Mouse (Mus musculus) layer of hippocampus, adult 18-20 months (tissue): ENCODE data around the gene Hist1h2bn. TPM values are rescaled to one million over a fixed set of nuclear protein-coding genes. Genes with fewer than 3 reads are reported as not detected.
A peak's percentile ranks its signal among the peaks of the same experiment; 100 is the strongest.
"Not testable (repeated sequence)": the region's sequence is repeated elsewhere in the genome, so short reads cannot be mapped to it uniquely, and the experiment has no call there.

Experiments
- DNase-seq, 2 experiments: peaks; one replicate each; pipeline ENCODE4 v3.0.0; 2022; ENCODE audit warnings: low spot score in 2 of 2
- long read RNA-seq: library from polyadenylated mRNA; stranded (forward); transcript quantifications from one replicate; pipeline ENCODE4 v2.0.0, GENCODE M21; 2021
- total RNA-seq, 2 experiments: library from RNA; stranded (reverse); gene quantifications; 2 replicates each; pipeline ENCODE4 v1.2.3; 2021

Hist1h2bn gene
- 1 to 10 TPM; 2.7 to 6.6 TPM for total RNA-seq
- long read RNA-seq, result 0 reads

DNA sequence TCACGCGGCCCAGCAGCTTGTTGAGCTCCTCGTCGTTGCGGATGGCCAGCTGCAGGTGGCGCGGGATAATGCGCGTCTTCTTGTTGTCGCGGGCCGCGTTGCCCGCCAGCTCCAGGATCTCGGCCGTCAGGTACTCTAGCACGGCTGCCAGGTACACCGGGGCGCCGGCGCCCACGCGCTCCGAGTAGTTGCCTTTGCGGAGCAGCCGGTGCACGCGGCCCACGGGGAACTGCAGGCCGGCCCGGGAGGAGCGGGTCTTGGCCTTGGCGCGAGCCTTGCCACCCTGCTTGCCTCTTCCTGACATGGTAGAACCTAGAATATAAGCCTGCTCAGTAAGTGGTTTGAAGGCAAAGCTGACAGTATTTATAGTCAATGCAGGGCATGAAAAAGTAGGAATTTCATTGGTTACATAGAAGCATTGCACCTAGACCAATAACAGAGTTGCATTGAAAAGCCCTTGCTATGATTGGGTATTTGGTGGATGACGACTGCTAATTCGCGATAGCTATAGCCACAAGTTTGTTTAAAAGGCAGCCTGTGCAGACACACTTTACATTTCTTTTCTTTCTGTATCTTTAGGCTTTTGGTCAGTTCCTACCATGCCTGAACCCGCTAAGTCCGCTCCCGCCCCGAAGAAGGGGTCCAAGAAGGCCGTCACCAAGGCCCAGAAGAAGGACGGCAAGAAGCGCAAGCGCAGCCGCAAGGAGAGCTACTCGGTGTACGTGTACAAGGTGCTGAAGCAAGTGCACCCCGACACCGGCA lies at the start of gene Hist1h2bn, which contains the start of gene Hist1h2ak:
Gene Hist1h2bn (plus strand): TSS at position 600 of the 762 bp plus-strand sequence.
Gene Hist1h2ak (minus strand): TSS at position 304 of the 762 bp plus-strand sequence.
- peak; percentile 74 to 91 for DNase-seq

DNA sequence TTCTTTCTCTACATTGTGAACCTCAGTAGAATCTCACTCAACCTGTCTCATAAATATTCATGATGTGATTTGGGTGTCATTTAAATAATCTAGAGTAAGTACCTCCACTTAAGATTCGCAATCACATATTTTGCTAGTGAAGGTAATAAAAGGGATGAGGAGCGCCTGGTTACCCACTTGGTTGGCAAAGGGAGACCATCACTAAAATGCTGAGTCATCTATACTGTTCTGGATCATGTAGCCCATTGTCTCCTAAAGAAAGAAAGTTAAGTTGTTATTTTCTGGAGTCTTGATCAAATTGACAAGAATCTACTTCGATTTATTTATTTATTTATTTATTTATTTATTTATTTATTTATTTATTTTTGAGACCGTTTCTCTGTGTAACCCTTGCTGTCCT lies 47.3 kb upstream of the Hist1h2bn start:
- no peak for DNase-seq

DNA sequence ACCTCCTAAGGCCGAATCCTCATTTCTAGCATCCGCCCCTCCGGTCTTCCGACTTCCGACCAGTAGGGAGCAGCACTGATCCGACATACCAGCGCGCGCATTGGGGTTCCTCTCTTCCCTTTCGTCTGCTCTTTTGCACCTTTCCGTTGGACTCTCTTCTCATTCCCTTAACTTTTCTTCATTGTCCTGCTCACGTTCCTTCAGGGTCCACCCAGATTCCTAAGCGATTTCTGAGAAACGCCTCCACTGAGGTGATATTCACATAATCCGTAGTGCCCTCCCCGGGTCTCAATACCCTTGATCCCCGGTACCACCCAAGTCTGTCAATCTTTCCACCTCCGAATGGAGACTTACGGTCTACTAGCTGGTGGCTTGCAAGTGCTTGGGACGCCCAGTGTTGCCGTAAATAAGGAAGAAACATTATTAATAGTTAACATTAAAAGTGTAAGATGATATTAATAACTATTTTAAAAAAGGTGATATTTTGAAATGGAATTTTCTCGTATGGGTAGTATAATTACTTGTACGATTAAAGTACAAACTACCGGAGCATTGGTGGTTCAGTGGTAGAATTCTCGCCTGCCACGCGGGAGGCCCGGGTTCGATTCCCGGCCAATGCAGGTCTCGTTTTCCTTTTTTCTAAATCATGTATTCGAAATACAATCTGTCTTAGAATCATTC lies 43.8 kb upstream of the Hist1h2bn start:
- DNase-seq, result peak; percentile 84 to 94

DNA sequence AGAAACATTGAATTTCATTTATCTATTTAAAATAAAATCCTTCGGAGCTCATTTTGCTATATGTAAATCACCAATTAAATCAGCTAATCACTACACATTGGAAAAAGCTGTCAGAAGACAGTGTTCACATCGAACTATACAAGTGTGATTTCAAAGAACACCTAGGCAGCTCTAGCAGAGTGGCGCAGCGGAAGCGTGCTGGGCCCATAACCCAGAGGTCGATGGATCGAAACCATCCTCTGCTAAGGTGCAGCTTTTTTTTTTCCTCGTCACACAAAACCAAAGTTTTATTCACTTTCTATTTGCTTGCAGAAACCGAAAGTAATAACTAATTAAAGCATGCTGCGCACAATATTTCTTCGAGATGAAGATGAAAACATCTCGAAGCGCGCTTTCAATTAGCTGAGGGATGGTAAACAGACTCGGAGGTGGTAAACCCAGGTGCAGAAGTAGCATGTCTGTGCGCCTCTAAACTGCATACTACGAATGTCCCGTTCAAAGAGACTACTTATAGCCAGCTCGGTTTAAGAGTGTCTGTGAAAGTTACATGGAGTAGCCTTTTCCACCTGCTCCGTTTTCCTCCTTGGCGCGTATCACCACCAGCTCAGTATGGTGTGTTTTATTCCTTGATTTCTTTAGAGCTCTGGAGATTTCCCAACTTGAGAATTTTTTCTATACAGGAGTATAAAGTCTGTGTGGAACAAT lies 43.0 kb upstream of the Hist1h2bn start:
- DNase-seq, result peak; percentile 67 to 90

DNA sequence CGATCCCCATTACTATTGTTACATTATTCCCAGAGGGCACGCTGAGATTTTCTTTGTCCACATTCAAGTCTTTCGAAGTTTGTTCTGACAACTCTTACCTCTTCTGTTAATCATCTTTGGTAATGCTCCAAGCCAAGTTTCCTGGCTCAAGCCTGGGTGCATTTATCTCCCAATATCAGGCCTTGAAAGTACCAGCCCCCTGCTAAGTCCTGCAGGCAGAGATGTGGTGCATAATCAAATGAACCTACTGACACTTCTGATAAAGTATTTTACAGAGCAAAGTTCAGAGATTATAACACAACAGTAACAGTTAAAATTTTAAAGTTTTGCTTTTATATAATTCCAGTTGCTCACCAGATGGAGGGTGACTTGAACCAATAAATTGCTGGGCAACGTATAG lies 42.2 kb upstream of the Hist1h2bn start:
- DNase-seq, result no peak

DNA sequence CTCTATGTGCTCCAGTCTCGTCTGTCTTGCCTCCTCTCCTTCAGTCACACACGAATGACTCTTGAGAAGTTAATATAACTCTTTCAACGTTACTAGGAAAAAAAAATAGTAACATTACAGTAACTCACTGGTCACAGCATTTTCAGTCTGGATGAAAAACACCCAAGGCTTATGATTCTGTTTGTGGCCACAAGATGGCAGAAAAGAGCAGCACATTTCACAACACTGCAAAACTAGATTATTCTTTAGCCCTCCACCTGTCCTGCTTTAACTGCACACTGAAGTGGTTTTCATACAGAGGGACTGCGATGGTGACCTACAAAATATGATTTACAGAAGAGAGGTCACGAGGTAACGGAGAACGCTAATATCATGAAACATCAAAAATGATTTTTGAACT lies 39.2 kb upstream of the Hist1h2bn start:
- DNase-seq, result peak; percentile 34 to 86

DNA sequence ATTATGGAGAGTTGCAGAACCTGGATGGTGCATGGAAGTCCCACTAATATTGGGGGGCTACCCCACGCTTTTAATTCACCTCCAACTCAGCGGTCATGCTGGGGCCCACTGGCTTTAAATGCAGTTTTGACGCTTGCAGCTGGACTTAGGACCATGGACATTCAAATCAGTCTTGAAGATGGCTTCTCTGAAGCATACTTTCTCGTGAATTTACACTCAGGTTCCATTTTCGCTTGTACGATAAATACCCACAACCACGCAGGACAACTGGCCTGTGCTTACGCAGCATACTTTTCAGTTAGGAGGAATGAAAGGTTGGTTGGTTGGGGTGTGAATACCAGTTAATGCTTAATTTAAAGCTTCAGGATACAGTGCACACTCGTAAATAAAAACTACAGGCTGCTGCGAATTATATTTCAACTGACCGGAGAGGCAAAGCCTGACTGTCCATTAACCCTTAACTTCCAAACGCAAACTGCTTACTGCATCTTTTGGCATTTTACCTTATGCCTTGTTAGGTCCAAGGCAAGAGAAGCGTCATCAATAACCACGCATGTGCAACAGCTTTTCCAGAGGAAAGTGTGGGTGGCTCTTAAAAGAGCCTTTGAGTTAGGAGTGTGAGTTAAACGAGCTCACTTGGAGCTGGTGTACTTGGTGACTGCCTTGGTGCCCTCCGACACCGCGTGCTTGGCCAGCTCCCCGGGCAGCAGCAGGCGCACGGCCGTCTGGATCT lies 38.6 kb upstream of the Hist1h2bn start:
- peak; percentile 6 to 39 for DNase-seq

DNA sequence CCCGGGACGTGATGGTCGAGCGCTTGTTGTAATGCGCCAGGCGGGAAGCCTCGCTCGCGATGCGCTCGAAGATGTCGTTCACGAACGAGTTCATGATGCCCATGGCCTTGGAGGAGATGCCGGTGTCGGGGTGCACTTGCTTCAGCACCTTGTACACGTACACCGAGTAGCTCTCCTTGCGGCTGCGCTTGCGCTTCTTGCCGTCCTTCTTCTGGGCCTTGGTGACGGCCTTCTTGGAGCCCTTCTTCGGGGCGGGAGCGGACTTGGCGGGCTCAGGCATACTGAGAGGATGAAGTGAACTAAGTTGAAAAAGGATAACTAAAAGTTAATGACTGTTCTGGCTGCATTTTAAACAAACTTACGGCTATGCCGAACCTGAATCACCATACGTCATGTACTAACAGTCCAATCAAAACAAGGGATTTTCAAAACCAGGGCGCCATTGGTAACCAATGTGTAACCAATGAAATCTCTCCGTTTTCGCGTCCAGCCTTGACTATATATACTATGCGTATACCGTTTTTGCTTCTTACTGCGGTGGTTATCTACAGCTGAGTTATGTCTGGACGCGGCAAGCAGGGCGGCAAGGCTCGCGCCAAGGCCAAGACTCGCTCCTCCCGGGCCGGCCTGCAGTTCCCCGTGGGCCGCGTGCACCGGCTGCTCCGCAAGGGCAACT lies 37.9 kb upstream of the Hist1h2bn start, which contains the start of the genes Hist1h2bl and Hist1h2ai:
Gene Hist1h2bl (minus strand): TSS at position 280 of the 676 bp plus-strand sequence.
Gene Hist1h2ai (plus strand): TSS at position 559 of the 676 bp plus-strand sequence.
- peak; percentile 84 to 96 for DNase-seq

DNA sequence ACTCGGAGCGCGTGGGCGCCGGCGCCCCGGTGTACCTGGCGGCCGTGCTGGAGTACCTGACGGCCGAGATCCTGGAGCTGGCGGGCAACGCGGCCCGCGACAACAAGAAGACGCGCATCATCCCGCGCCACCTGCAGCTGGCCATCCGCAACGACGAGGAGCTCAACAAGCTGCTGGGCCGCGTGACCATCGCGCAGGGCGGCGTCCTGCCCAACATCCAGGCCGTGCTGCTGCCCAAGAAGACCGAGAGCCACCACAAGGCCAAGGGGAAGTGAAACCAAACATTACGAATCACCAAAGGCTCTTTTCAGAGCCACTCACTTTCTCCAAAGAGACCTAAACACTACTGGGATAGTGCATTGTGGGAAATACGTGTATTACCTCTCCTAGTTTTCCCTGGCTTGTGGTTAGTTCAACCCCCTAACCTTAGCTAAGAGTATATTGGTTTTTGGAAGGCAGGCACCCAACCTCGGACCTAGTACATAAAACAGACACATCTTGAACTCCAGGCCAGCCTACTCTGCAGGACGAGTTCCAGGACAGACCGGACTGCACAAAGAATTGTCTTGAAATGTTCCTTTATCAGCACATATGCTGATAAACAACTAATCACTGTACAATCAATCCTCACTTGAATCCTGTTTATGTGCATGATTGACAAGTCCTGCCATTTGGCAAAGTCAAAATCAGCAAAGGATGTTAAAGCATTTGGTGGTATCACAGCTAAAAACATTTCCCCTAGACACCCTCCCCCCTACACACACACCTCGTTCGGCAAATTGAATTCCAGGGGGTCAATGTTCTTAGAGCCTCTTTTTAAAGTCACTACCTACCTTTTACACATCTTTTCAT lies 37.2 kb upstream of the Hist1h2bn start:
- peak in 1 of 2 experiments; percentile 22 for DNase-seq

DNA sequence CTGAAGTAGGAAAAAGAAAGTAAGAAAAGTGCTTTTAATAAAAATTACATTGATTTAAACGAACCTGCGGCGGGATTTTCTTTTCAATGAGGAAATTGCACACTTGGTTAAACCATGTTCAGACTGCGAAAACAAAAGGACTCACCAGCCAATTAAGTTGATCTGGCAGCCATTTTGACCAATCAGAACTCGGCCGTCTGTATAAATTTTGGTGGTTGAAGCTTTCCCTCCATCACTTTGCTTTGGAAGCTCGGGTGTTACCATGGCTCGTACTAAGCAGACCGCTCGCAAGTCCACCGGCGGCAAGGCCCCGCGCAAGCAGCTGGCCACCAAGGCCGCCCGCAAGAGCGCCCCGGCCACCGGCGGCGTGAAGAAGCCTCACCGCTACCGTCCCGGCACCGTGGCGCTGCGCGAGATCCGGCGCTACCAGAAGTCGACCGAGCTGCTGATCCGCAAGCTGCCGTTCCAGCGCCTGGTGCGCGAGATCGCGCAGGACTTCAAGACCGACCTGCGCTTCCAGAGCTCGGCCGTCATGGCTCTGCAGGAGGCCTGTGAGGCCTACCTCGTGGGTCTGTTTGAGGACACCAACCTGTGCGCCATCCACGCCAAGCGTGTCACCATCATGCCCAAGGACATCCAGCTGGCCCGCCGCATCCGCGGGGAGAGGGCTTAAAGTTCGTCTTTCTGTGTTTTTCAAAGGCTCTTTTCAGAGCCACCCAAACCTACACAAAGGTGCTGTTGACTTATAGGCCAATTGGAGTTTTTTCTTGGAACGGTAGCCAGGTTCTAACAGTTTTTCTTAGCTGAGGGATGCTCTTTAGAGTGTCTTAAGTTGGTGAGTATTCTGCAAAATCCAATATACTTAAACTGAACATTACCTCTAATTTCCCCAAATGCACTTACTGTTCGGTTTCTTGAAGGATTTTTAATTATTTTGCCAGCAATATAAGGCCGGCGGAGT lies 36.2 kb upstream of the Hist1h2bn start, which contains the start of gene Hist1h3h:
Gene Hist1h3h (plus strand): TSS at position 263 of the 961 bp plus-strand sequence.
- peak; percentile 84 to 94 for DNase-seq

DNA sequence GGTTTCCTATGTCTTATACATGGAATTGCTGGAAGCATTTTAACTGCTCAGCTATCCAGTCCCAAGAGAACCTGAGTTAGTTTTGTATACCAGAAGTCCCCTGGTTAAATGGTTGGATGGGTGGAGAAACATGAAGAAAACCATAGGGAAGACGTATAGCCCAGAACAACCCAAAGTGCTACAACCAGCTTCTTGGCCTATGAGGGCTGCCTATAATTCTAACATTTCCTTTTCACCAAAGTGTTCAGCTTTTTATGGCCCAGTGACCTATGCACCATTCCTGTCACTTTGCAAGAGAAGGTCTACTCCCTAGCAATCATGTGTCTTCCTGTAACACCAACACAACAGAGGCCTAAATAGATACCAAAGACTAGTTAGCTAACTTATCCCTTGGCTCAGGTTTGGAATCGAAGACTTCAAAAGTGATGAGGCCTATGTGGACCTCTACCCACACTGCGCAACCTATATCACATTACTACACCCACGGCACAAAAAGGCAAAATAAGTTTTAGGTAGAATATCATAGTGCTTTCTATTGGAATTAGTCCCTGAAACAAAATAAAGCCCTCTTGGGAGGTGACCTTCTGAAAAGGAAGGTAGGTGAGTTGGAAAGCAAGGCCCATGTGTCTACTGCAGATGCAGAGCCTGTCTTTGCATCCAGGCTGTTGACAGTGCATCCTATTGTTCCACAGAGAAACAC lies 35.4 kb upstream of the Hist1h2bn start:
- DNase-seq, result no peak

DNA sequence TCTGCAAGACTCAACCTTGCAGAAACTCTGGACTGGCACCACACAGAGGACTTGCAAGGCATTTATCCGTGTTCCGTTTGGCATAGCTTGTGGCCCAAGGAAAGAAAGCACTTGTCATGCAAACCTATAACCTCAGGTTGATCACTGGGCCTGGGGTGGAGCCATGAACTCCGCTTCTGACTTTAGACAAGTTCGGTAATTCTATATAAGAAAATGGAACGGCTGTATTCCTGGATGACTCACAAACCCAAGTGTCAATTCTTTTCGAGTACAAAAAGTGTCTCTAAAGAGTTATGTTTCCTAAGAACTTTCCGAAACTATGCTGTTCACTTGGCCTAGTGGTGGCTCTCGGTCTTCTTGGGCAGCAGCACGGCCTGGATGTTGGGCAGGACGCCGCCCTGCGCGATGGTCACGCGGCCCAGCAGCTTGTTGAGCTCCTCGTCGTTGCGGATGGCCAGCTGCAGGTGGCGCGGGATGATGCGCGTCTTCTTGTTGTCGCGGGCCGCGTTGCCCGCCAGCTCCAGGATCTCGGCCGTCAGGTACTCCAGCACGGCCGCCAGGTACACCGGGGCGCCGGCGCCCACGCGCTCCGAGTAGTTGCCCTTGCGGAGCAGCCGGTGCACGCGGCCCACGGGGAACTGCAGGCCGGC lies 32.7 kb upstream of the Hist1h2bn start:
- DNase-seq, result not testable (repeated sequence)

DNA sequence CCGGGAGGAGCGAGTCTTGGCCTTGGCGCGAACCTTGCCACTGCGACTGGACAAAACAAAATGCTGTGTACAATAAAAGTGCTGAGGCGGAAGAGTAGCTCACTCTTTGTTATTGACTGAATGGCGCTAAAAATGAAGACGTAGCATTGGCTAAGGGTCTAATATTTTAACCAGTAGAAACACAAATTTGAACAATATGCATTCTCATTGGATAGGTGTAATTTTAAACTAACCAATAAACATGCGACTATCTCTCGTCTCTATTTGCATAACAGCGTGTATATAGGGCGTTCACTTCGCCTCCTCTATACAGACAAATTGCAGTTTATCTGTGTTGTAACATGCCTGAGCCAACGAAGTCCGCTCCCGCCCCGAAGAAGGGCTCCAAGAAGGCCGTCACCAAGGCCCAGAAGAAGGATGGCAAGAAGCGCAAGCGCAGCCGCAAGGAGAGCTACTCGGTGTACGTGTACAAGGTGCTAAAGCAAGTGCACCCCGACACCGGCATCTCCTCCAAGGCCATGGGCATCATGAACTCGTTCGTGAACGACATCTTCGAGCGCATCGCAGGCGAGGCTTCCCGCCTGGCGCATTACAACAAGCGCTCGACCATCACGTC lies 32.1 kb upstream of the Hist1h2bn start, which contains the start of gene Hist1h2bm:
Gene Hist1h2bm (plus strand): TSS at position 288 of the 616 bp plus-strand sequence.
- peak; percentile 48 to 85 for DNase-seq

DNA sequence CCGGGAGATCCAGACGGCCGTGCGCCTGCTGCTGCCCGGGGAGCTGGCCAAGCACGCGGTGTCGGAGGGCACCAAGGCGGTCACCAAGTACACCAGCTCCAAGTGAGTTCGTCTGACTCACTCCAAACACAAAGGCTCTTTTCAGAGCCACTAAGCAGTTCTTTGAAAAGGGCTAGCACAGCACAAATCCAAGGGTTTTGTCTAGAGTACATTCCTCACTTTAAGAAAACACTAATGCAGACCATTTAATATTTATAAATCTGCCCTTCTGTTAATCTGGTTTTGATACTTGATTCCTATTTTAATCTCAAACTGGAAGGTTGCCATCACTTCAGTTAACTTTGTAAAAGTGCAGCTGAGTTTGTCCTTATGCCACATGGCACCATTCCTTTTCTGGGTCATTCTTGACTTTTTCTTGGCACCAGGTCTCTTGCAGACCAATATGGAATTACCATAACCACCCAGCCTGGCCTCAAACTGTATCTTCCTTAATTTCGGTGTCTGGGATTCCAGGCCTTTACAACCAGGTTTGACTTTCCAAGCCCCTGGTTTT lies 31.5 kb upstream of the Hist1h2bn start:
- DNase-seq, result no peak

DNA sequence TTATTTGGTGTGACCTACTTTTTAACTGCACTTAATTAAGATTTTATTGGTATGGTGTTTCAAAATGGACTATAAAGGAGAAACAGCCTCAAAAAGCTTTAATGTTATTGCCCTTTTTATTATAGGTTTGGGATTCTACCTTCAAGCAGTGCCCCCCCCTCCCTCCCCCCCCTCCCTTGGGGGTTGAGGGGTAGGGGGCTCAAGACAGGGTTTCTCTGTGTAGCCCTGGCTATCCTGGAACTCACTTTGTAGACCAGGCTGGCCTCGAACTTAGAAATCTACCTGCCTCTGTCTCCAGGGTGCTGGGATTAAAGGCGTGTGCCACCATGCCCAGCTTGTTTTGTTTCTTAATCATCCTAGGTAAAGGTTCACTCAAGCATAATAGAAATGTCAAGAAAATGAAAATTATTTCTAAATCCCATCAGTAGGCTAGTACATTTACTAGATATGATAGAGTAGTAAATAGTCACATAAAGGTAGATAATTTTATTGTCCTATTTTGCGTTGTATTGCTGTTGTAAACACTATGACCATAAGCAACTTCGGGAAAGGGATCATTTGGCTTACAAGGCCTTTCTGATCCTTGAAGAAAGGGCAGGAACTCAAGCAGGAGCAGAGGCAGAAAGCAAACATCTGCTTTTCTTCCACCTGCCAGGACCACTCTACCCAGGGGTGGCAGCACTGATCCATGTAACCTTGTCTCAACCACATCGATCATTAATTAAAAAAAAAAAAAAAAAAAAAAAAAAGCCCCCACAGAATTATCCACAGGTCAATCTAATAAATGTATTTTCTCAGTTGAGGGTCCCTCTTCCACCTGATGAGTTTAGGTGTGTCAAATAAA lies 30.7 kb upstream of the Hist1h2bn start:
- DNase-seq, result no peak
